Mouse (Mus musculus): ENCODE measurements at regions not wholly inside any gene's neighbourhood (a gene's known extent, or its start where the extent isn't known, plus 50 kb on each side); places are given as distances from the start of the nearest gene placed in this dataset.

DNA sequence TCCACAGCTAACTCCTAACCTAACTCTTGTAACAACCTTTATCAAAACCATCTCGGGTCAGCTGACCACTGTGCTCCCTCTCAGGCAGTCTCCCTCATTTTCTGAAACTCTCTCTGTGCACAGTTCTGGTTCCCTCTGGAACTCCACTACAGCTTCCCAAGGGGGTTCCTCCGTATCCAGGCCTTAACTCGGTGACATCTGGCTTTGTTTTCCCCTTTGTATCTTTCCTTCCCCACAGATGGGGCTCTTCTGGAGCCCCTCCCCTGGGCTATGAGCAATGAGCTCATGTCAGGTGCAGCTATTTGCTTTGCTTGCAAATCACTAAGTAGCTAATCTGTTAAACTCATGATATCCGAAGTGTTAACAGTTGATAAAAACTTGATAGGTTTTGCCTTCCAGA, 535.6 kb downstream of the Slc4a3 start:
- DNase-seq (ENCODE audit: low spot score in 2 of 2), result no peak

DNA sequence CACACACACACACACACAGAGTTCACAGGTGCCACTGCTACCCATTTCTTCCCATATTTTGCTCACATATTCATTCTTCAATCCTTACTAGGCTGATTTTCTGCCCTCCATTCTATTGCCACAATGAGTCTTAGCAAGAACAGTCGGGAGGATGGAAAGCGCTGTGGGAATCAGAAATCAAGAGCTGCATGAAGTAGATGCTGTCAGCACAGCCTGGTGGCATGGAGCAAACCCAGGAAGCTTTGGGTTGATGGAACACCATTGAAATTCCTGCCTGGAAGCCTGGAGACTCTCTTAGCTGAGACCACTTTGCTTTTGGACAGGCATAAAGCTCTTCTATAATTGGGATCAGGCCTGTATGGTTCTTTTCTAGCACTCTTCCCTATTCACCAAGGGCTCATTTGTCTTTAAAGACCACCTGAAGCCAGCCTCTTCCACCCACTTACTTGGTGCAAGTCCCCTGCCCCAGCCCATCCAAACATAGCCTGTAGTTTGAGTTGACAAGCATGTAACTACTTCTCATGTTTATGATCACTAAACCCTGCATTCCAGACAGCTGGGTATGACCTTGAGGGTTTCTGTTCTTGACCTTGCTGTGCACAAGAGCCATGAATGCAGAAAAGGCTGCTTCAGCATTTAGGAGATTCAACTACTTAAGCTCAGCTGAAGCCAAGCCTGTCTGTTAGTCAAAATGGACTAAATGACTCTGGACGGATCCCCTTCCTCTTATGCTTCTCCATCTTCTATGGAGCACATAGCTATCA, 537.4 kb downstream of the Slc4a3 start:
- no peak for DNase-seq (ENCODE audit: low spot score in 2 of 2)

DNA sequence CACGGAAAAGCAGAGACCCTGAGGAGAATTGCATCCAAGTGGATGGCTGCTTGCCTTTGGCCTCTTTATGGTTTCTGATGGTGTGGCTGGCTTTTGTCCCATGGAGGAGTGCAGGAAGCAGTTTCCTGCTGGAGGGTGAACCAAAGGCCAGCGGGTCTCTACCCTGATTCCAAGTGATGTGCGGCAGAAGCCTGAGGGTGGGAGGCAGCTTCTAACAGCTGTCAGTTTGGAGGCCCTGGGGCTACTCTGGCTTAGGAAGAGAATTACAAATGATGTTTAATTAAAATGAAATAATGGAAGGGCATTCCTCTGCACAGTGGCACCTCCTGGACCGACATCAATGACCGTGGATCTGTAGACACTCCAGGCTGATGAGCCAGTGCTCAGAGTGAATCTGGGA, 545.0 kb downstream of the Slc4a3 start:
- peak in 1 of 2 experiments; percentile 38 for DNase-seq (ENCODE audit: low spot score in 2 of 2)

DNA sequence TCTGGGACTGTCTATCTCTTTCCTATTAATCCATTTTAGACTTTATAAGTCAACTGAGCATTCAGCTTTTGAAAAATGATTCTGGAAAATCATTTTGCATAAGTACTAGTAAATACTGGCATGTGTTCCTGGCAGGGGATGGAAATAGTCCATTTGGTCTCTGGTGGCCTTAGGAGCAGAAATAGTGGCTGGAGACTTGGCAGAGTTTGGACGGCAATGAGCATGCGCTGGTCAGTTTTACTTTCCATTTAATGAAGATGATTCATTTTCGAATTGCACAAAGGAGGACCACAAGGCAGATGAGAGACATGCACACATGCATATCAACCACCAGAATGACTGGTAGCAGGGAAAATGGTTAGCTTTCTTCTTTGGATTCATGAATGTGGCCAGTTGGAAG, 567.2 kb downstream of the Slc4a3 start:
- DNase-seq (ENCODE audit: low spot score in 2 of 2), result no peak

DNA sequence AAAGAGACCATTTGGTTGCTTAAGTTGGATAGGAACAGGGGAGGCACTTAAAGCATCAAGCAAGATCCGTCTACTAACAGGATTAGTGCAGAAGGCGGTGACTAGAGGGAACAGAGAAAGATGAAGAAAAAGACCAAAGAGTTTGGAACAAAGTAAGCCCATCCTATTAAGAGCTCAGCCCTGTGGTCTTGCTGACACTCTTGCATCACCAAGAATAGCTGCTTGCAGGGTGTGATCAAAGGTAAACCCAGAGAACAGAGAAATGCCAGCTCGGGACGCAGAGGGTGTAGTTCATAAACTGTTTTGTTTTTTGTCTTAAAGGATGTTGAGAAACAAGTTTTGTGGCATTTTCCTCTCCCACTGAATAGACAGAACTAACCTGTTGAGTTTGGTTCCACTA, 574.8 kb downstream of the Slc4a3 start:
- DNase-seq (ENCODE audit: low spot score in 2 of 2), result no peak

DNA sequence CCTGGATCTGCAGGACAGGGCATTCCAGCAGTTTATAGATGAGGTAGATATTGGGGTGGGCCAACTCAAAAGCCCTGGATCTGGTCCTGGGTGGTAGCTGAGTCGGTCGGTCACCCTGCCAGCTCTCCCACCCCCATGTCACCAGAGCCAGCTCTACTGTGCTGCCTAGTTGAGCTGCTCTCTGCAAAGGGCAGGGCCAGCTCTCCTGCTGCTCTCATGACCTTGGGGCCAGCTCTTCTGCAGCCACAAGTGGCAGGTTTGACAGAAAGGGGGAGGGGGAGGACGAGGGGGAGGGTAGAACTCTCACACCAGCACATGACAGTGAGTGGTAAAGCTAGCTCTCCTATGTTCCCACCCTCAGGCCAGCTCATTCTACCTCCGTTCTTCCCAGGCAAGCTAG, 584.3 kb downstream of the Slc4a3 start:
- DNase-seq (ENCODE audit: low spot score in 2 of 2), result no peak

DNA sequence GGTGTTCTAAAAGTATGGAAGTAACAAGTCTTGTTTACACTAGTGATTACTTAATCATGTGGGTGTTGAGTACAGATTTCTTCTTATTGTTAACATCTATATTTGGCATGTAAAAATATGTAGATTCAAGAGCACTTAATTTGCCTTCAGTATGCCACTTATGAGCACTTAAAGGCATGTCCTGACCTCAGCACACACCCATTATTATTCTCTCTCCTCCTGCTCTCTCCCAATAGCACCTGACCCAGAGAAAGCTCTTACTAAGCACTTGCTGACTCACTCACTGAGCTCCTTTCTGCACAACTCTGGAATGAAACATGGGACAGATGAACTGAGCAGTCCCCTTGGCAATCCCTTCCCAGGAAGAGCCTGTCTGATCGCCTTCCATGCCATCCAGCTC, 590.7 kb downstream of the Slc4a3 start:
- DNase-seq (ENCODE audit: low spot score in 2 of 2), result no peak

DNA sequence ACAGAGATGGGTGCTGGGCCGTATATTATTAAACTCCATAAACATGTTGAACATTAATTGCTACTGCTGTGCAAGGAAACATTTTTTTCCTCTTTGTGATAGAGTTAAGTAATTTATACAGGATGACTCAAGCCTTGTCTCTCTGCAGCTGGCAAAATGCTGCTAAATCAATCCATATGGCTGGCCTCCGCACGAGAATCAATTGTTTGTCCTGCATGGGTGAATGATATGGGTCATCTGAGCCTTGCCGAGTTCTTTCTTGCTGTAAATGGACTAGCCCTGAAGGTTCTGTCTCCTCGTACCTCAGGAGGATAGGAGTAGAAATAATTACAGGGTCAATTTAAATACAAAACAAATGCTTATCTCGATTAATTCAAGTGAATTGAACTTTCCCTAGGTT, 591.6 kb downstream of the Slc4a3 start:
- no peak for DNase-seq (ENCODE audit: low spot score in 2 of 2)

DNA sequence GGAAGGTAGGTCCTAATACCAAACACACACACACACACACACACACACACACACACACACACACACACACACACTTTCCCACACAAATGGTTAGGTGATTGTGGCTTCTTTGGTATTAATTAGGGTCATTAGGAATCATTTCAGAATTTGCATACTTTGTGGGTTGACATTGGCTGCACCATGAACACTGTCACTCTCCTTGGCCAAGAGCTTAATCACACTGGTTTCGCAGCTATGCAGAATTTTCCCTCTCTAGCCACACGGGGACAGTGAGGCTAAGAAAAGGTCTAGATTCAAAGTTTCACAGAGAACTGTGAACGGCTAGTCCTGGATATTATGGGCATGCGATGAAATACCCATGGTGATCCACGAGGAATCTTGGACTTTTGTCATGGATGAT, 597.5 kb downstream of the Slc4a3 start:
- DNase-seq (ENCODE audit: low spot score in 2 of 2), result no peak

DNA sequence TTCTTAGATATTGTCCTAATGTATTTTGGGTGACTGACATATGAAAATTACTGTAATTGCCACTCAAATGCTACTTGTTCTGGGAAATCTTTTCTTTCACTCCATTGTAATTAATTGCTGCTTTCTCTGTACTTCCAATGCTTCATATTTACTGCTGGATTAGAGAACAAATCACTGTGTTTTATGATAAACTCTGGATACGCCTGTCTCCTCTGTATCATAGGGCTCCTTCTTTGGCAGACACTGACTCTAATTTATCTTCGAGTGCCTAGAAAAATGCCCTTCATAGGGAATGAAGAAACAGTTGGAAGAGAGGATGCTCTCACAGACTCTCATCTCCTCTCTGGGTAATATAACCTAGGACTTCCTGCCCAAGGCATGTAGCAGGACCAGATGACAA, 602.9 kb downstream of the Slc4a3 start:
- DNase-seq (ENCODE audit: low spot score in 2 of 2), result no peak

DNA sequence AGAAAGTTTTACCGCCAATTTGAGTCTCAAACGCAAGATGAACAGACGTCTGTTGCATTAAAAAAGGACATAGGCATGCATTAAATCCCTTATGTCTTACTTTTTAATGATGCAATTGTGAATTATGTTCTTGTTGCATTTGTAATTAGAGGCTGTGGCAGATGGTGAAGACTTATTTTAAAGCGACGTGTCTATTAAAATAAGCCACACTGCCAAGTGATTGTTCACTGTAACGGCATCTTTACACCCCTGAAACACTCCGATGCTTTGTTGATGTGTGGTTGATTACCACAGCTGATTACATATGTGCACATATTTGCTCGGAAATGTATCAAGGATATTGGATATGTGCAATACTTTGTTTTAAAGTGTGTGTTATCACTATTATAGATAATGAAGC, 610.2 kb downstream of the Slc4a3 start:
- DNase-seq (ENCODE audit: low spot score in 2 of 2), result no peak

DNA sequence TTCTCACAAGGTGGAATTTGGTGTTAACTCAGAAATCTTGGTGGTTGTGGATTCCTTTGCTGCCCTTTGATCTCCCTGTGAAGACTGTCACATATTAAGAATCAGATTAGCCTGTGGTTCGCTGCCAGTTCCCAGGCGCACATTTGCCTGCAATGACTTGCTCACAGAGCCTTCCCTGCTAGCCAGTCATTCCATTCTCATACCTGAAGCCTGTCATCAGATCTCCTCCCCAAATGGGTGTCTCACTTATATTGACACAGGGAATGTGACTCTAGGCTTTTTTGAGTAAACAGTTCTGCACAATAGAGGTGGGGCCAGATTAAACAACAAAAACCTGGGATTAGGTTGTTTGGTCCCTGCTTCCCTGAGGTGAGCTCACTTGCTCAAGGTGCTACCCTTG, 621.4 kb downstream of the Slc4a3 start:
- no peak for DNase-seq (ENCODE audit: low spot score in 2 of 2)

DNA sequence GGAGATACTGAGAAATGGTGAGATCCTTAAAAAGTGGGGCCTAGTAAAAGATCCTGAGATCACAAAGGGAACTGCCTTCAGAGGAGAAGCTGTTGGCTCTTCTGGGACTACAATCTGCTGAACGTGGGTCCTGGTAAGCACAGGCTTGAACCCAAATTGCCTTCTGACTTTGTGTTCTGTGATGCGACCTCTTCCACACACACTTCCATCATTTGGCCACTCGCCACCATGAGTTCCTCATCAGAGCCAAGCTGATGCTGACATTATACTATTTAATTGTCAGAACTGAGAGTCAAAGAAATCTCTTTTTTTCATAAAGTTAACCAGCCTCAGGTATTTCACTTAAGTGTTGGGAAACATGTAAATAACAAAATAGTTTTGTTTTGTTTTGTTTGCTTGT, 635.1 kb downstream of the Slc4a3 start:
- no peak for DNase-seq (ENCODE audit: low spot score in 2 of 2)

DNA sequence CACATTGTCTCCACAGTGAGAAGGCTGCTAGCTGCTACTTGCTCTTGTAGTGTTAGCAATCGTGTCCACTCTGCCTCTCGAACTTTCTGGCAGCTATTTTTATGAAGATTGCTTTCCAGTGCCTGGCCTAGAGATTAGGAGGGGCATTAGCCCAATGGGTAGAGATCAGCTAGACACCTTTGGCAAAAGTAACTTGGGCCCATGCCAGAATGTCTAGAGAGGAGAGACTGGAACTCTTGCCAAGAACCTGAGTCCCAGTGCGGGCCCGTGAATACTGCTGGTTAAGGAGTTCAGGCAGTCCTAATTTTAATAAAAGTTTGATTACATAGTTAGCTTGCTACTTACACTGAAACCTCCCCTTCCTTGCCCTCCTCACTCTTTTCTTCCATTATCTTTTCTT, 648.8 kb downstream of the Slc4a3 start:
- no peak for DNase-seq (ENCODE audit: low spot score in 2 of 2)

DNA sequence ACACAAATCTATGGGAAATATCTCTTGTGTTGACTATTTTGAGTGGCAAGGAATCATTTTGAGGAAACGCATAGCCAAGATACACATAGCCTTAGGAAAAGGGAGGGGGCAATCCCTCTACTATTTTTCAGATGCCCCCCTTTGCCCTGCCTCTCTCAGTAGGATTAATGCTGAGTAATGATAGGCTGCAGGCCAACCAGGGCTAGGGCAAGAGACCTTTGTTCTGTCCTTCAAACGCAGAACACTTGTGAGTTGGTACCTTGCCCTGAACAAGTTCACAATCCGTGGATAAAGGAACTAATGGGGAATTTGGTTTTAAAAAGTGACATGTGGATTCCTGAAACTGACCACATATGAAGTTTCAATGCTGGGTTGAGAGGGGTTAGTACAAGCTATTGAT, 651.6 kb downstream of the Slc4a3 start:
- no peak for DNase-seq (ENCODE audit: low spot score in 2 of 2)

DNA sequence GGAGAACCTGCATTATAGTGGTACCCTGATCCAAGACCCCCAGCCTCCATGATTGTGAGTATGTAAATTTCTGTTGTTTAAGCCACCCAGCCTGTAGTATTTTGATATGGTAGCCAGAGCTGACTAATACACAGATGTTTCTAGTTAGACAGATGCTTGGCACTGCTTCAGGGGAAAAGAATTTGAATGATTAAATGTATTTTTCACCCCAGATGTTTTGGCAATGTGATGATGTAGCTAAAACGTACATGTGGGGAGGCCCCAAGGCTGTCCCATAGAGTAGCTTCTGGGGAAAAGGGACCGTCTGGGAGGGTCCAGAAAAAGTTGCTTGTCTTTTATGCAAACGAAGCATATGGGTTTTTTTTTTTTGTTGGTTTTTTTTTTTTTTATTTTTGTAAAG, 654.8 kb downstream of the Slc4a3 start:
- DNase-seq (ENCODE audit: low spot score in 2 of 2), result no peak

DNA sequence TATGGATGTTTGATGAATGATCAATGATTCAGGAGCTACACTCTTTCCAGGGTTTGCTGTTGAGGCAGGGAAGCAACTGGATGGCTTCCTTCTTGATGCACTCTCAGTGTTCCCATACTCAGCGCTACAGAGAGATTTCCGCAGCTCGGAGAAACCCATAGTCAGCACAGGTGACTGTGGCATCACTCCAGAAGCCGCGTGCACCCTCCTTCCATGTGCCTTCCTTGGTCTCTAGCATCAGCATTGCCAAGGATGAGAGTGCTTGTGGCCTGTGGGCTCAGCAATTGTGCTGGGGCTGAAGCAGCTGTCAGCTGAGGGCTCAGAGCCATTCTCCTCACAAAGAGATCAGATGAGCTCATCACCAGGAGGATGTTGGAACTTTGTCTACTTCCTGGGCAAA, 666.4 kb downstream of the Slc4a3 start:
- DNase-seq (ENCODE audit: low spot score in 2 of 2), result no peak

DNA sequence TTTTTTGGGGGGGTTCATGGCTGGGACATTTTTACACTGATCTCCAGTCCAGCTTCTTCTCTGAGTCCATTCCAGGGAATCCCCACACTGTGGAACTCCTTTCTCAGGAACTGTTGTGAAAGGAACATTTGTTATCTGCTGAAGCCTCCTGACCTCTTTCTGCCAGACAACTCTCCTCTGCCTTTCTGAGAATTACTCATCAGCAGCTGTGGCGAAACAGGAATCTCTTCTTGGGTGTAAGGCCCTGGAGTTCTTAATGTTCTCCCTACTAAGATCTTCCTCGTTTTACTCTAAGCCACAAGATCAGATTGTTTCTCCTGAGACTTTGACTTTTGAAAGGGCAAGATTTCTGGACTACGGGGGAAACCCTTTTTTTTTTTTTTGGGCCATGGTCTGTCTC, 698.7 kb downstream of the Slc4a3 start:
- DNase-seq (ENCODE audit: low spot score in 2 of 2), result no peak

DNA sequence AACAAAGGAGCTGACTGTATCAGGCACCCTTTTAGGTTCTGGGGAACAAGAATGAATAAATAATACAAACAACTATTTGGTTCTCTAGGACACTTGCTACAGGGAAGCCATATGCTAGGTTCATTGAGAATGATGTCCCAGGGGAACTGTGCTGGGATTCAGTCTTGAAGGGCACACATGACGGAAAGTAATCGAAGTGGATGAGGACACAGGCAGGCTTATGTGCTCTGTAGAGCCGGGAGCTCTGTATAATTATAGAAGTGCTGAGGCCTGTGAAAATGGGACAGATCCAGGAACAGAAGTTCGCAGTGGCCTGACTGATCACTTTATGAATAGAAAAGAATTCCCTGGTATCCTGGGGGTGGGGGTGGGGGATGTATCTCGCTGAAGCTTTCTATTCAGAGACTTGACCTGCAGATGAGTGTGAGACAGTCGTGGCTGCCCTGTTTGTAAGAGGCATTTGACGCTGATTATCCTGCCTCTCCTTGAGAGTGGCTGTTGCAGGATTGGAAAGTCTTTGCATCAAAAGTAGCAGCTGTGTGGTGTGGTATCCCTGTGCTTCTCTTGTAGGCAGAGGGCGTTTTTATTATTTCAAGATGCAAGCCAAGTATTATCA, 700.2 kb downstream of the Slc4a3 start:
- no peak for DNase-seq (ENCODE audit: low spot score in 2 of 2)

DNA sequence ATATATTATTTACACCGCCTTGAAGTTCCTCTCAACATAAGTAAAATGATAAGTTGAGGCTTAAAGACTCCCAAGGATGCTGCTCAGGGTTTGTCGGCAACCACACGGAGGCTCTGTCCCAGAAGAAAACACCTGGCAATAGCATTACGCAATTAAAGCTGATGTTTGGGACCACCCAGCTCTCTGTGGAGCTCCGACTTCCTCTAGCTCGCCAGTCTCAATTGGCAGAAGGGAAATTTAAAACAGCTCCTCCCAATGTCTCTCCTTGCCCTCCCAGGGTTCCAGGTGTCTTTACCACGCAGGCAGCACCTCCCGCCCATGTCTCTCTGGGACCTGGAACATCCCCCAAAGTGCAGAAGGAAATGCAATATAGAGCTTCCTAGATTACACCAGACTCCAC, 701.1 kb downstream of the Slc4a3 start:
- DNase-seq (ENCODE audit: low spot score in 2 of 2), result no peak

DNA sequence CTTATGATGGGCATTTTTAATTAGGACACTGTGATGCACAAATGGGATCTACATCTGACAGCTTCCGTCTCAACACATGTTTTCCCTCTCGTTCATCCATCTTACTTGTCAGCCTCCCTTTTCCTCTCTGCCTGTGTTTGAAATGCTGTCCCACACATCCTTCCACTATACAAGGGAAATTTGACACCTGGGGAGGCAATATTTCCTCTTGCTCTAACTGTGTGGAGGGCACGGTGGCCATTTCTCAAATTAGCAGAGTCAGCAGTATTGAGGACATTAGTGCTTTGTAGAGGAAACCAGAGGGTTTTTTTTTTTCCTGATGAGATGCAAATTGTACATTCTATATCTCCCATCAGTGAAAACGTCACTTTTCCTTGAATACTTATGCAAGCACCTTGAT, 712.2 kb downstream of the Slc4a3 start:
- DNase-seq (ENCODE audit: low spot score in 2 of 2), result no peak

DNA sequence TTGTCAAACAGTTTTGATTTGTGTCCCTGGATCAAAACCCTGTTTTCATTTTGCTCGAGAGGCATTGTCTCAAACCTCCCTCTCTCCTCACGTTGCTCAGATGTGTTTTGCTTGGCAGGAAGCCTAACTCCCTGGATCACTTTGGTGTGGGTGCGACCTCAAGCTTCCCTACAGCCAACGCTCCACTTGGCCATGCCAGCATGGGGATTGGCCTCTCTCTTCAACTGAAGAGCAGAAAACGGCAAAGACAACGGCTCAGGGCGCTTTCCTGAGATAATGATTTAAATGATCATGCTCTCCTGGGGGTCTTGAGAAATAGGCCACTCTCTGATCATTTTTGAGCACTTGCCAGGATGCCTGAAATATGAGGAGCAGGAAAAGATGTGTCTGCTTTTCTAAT, 730.1 kb downstream of the Slc4a3 start:
- DNase-seq (ENCODE audit: low spot score in 2 of 2), result no peak

DNA sequence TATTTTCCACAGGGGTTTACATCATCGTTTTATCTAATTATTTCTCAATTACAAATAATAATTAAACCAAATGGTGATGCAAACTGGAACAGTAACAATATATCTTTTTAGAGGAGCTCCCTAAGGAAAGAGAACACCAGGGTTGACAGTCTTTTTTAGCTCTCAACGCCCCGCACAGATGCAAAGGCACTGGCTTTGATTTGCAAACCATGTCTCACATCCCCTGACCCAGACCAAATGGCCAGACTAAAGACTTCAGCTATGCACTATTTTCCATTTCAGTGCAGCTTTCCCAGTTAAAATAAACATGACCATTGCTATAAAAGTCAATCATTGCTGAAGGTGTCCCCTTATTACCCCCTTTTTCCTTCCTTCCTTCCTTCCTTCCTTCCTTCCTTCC, 730.6 kb downstream of the Slc4a3 start:
- DNase-seq (ENCODE audit: low spot score in 2 of 2), result no peak

DNA sequence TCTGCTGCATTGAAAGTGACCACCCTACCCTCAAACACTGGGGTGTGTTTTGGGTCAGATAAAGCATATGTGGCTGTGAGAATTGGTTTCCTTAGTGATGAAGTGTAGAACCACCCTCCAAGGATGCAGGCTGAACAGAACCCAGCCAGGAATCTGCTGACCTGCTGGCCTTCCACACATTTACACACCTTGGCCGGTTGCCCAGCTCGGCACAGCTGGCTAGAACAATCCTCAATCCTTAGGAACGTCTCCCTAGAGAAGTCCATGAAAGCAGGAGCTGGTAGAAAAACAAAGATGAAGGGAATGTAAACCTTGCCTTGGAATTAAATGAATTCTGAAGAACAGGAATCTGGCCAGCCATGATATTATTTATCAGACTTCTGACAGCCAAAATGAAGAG, 737.3 kb downstream of the Slc4a3 start:
- DNase-seq (ENCODE audit: low spot score in 2 of 2), result peak in 1 of 2 experiments; percentile 20

Measured in cerebellum, postnatal 4 days (tissue).